Mouse (Mus musculus) thymus, adult 2 months (tissue): Measurements from ENCODE around the gene Zyg11b.

Source experiments
- CTCF ChIP-seq: fragments of 200-500 bp; IDR thresholded peaks from 2 replicates; pipeline ENCODE4 v1.5.1; 2012; ENCODE audit warnings: mild to moderate bottlenecking, control low read depth, low read length, moderate library complexity, borderline replicate concordance; ENCODE audit not compliant: control insufficient read depth, poor library complexity, insufficient read depth; ENCODE audit errors: extremely low read depth
- POLR2A ChIP-seq: fragments of 200-500 bp; IDR thresholded peaks from 2 replicates; pipeline ENCODE4 v1.6.1; 2012; ENCODE audit warnings: mild to moderate bottlenecking, low read length, control low read depth, moderate library complexity; ENCODE audit not compliant: control insufficient read depth, poor library complexity, insufficient read depth; ENCODE audit errors: extremely low read depth

GRCm38 (mm10) chr4:108199236-108199635 lies 101.7 kb downstream of the Zyg11b start:
- TF ChIP-seq CTCF (no peak), POLR2A (no peak)
